Mouse (Mus musculus) ES-Bruce4 (cell line): ENCODE results near the gene C5ar2.

Experiments
- EP300 ChIP-seq: IDR thresholded peaks from 2 replicates; pipeline ENCODE4 v1.6.1; 2011; ENCODE audit warnings: low read depth, low read length; ENCODE audit not compliant: insufficient read depth
- POLR2A ChIP-seq: IDR thresholded peaks from one replicate; pipeline ENCODE4 v1.8.1; 2011; ENCODE audit warnings: low read length; ENCODE audit not compliant: insufficient read depth

DNA sequence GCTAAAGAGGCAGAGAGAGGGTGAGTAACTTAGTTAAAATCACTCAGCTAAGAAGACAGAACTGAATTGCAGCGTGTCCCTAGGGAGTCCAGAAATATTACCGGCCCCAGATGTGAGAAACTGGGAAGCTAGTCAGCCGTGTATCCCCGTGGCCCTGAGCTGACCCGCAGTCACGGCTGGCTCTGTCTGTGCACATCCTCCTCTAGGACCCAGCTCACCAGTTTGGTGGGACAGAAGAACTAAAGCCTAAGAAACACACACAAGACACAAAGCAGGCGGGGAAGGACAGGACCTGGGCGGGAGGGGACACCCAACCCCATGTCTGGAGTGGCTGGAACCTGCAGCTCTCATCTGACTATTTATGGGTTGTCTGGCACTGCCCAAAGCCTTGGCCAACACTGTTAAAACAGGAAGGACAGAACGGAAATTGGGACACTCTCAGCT lies 4.4 kb downstream of the C5ar2 start:
- no peak for TF ChIP-seq EP300
- no peak for TF ChIP-seq POLR2A
